Mouse (Mus musculus) heart, embryonic 16.5 days (tissue): Measurements from ENCODE around the gene Dnajc5. TPM values are rescaled to one million over a fixed set of nuclear protein-coding genes. Genes with fewer than 3 reads are reported as not detected.
"Not testable (repeated sequence)": the region's sequence is repeated elsewhere in the genome, so short reads cannot be mapped to it uniquely, and the experiment has no call there.

Source experiments
- ATAC-seq: fragments of 200-750 bp; cut with Nextera tagmentation; replicated peaks from 2 replicates; pipeline ENCODE4 v1.8.0; 2017; ENCODE audit warnings: moderate number of reproducible peaks; ENCODE audit not compliant: insufficient read depth, low FRiP score; ENCODE audit errors: extremely low read depth
- H3K27ac ChIP-seq: fragments of 300-500 bp; sonication (generic); 2 replicates; pipeline ENCODE4 v1.5.1; 2014; ENCODE audit warnings: mild to moderate bottlenecking, low read length, control low read depth, moderate library complexity
- H3K27me3 ChIP-seq: fragments of 300-500 bp; sonication (generic); 2 replicates; pipeline ENCODE4 v1.6.1; 2014; ENCODE audit warnings: low read length, mixed read lengths; ENCODE audit not compliant: control insufficient read depth, insufficient read depth
- H3K36me3 ChIP-seq: fragments of 300-500 bp; sonication (generic); 2 replicates; pipeline ENCODE4 v1.6.1; 2014; ENCODE audit not compliant: control insufficient read depth, insufficient read depth
- H3K4me1 ChIP-seq: fragments of 300-500 bp; sonication (generic); 2 replicates; pipeline ENCODE4 v1.6.1; 2014; ENCODE audit warnings: low read length, mixed read lengths; ENCODE audit not compliant: control insufficient read depth, insufficient read depth
- H3K4me2 ChIP-seq: fragments of 300-500 bp; sonication (generic); 2 replicates; pipeline ENCODE4 v1.6.1; 2014; ENCODE audit warnings: low read depth, mild to moderate bottlenecking, control low read depth, low read length
- H3K4me3 ChIP-seq: fragments of 300-500 bp; sonication (generic); 2 replicates; pipeline ENCODE4 v1.5.1; 2014; ENCODE audit warnings: mild to moderate bottlenecking, control low read depth, low read length
- H3K9ac ChIP-seq: fragments of 300-500 bp; sonication (generic); 2 replicates; pipeline ENCODE4 v1.6.1; 2014; ENCODE audit warnings: low read length, control low read depth
- H3K9me3 ChIP-seq: fragments of 300-500 bp; sonication (generic); replicated peaks from 2 replicates; pipeline ENCODE4 v1.6.1; 2016; ENCODE audit warnings: low read length; ENCODE audit not compliant: control insufficient read depth
- WGBS: fragments of 180-500 bp; shearing (Covaris S2); extraction: QIAGEN DNeasy Blood & Tissue Kit; methylation state at CpG from one replicate; pipeline ENCODE4 v1.1.7; 2014; 5-methylcytosine and 5-hydroxymethylcytosine counted together
- polyA plus RNA-seq: library from polyadenylated mRNA; unstranded; fragments of >200 nt; fragmentation: Nextera tagmentation; extraction: Ambion mirVana; gene quantifications from 2 replicates; pipeline ENCODE4 v1.2.1, GENCODE M21; 2015

The Dnajc5 gene
- polyA plus RNA-seq, 1 experiment from 2014 or later: 77.9 TPM

GRCm38 (mm10) chr2:181487338-181488277, 32.7 kb upstream of the Dnajc5 start:
- WGBS: 28% methylated on average over 5 of the region's 5 CpGs

GRCm38 (mm10) chr2:181491432-181492205, 28.7 kb upstream of the Dnajc5 start:
- Histone ChIP-seq H3K4me3 (no peak overlapping the region), H3K36me3 (no peaks in the 10 kb centered on the region), H3K27ac (no peak overlapping the region), H3K4me2 (no peak overlapping the region), H3K27me3 (no peaks in the 10 kb centered on the region), H3K9ac (no peak overlapping the region), H3K4me1 (peaks cover 9% of the 10 kb centered on the region; the same call in 1 of the 2 replicates), H3K9me3 (no peaks in the 10 kb centered on the region)
- no peak for ATAC-seq
- 30% methylated on average over 7 of the region's 7 CpGs for WGBS

More at GRCm38 (mm10) chr2:181487338-181488277, 32.7 kb upstream of the Dnajc5 start:
- no peak overlapping the region for H3K9ac ChIP-seq
- peak; percentile 70 for ATAC-seq
- H3K4me3 ChIP-seq: no peak overlapping the region
- H3K4me2 ChIP-seq: no peak overlapping the region; the same call in 1 of the 2 replicates
- H3K36me3 ChIP-seq: no peaks in the 10 kb centered on the region
- H3K9me3 ChIP-seq: no peaks in the 10 kb centered on the region
- H3K27me3 ChIP-seq: no peaks in the 10 kb centered on the region
- peaks cover 14% of the 10 kb centered on the region for H3K4me1 ChIP-seq
- H3K27ac ChIP-seq: peak overlapping the region; percentile 76

- Histone ChIP-seq H3K4me2 (no peak overlapping the region), H3K9me3 (no peaks in the 10 kb centered on the region), H3K27me3 (no peaks in the 10 kb centered on the region), H3K4me1 (peaks cover 4% of the 10 kb centered on the region; the same call in 1 of the 2 replicates), H3K4me3 (no peak overlapping the region), H3K27ac (no peak overlapping the region), H3K36me3 (no peaks in the 10 kb centered on the region), H3K9ac (no peak overlapping the region)
- ATAC-seq: no peak
- WGBS: 44% methylated on average over 3 of the region's 3 CpGs
Observed at GRCm38 (mm10) chr2:181492206-181492605, 28.1 kb upstream of the Dnajc5 start.

GRCm38 (mm10) chr2:181493156-181493927, 26.9 kb upstream of the Dnajc5 start, which contains the start of gene Abhd16b:
Abhd16b (plus strand) TSS chr2:181493206.
- Histone ChIP-seq H3K9ac (no peak within 1 kb of the TSS), H3K27me3 (no peaks in the 10 kb centered on the region), H3K4me3 (no peak within 1 kb of the TSS), H3K9me3 (no peaks in the 10 kb centered on the region), H3K36me3 (no peaks in the 10 kb centered on the region), H3K4me1 (peaks cover 11% of the 10 kb centered on the region), H3K27ac (no peak within 1 kb of the TSS), H3K4me2 (no peak within 1 kb of the TSS)
- 81% methylated on average over 31 of the region's 31 CpGs for WGBS
- no peak for ATAC-seq

DNA sequence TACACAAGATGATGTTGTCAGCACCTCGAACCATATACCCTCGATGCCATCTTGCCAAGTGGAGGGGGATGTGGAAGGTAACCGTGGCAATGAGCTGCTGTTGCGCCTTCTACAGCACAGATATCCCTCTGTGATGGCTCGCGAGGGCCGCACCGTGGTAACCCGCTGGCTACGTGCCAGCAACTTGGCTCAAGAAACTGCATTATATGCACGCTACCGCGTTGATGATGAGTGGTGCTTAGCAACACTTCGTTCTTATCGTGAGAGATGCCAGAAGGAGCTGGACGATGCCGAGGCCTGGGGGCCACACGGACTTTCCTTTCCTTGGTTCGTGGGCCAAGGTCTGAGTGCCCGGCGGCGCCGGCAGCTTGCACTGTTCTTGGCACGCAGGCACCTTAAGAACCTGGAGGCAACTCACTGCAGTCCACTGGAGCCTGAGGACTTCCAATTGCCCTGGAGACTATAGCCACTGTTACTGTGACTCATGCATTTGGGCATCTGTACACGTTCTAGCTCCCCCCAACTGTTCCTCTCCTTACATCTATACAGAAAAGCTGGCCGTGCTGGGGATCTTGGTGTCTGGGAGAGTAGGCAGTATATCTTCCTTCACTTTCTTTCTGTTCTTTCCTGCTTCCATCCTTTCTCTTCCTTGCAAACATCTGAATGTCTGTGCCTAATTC, 25.9 kb upstream of the Dnajc5 start:
- H3K9me3 ChIP-seq: no peaks in the 10 kb centered on the region
- H3K36me3 ChIP-seq: no peaks in the 10 kb centered on the region
- H3K4me3 ChIP-seq: no peak overlapping the region
- WGBS: 63% methylated on average over 26 of the region's 26 CpGs
- peaks cover 15% of the 10 kb centered on the region for H3K4me1 ChIP-seq
- no peaks in the 10 kb centered on the region for H3K27me3 ChIP-seq
- no peak overlapping the region for H3K27ac ChIP-seq
- no peak overlapping the region for H3K4me2 ChIP-seq
- no peak overlapping the region for H3K9ac ChIP-seq
- ATAC-seq: no peak

- WGBS: 60% methylated on average over 8 of the region's 8 CpGs
- Histone ChIP-seq H3K4me1 (peaks cover 15% of the 10 kb centered on the region), H3K4me2 (peak overlapping the region; percentile 78; the same call in 1 of the 2 replicates)
- not testable (repeated sequence) for H3K4me3 ChIP-seq, H3K27ac ChIP-seq, ATAC-seq, H3K9me3 ChIP-seq, H3K9ac ChIP-seq, H3K27me3 ChIP-seq, H3K36me3 ChIP-seq
Observed at GRCm38 (mm10) chr2:181495845-181496244, 24.4 kb upstream of the Dnajc5 start.

DNA sequence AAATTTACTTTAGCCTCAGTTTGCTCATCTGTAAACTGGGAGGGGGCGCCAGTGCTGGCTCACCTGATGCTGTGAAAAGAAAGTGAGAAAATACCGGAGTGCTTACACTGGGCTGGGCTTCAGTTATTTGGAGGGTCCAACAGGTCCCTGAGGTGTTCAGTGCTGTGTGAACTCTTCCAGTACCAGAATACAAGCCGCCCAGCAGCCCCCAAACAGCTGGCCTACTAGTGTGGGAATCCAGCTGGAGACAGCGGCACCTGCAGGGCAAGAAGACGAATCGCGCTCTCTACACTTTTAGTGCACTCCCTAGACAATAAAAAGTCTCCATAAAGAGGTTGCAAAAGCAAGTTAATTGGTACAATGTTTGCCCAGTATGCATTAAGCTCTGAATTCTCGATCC, 24.0 kb upstream of the Dnajc5 start:
- WGBS: 14% methylated on average over 8 of the region's 8 CpGs
- peak; percentile 61 for ATAC-seq
- Histone ChIP-seq H3K4me3 (peak overlapping the region; percentile 94), H3K4me2 (peak overlapping the region; percentile 78), H3K27me3 (no peaks in the 10 kb centered on the region), H3K9me3 (no peaks in the 10 kb centered on the region), H3K9ac (peak overlapping the region; percentile 79), H3K4me1 (peaks cover 15% of the 10 kb centered on the region), H3K36me3 (peaks cover 10% of the 10 kb centered on the region), H3K27ac (peak overlapping the region; percentile 91)

DNA sequence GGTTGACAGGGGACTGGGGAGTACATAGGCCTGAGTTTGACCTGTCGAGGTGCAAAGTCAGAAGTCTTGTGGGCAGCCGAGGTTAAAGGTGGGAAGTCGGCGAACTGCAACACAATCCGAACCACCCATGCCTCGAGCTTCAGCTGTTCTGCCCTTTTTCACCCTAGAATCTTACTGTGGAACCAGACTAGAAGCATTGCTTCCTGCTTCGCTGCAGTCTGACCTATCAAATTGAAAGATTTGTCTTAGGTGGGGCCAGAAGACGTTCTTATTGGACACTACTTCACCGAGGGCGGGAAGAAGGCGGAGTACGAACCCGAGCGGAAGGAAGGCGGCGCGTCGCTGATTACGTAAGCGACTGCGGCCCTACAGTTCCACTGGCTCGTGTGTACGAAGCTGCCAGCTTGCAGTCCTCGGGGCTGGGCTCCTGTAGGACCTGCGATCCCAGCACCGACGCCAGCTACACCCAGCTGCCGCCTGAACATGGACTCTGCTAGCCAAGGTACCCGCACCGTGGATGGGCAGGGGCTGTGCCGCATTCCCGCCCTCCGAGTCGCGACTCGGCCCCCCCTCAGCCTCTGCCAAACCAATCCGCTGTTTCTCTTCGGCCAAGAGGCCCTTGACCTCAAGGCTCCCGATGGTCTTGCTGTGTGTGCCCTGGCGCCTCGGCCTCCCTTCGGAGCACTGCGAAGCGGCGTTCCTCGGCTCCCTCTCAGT, 23.3 kb upstream of the Dnajc5 start, which contains the start of gene Tpd52l2:
Gene Tpd52l2 (plus strand): TSS at position 312 of the 717 bp plus-strand sequence.
- Histone ChIP-seq H3K9me3 (no peaks in the 10 kb centered on the region), H3K27ac (peak within 1 kb of the TSS; percentile 95)
- peak; percentile 97 for ATAC-seq

More for the DNA sequence above, 23.3 kb upstream of the Dnajc5 start, which contains the start of gene Tpd52l2:
- peaks cover 15% of the 10 kb centered on the region for H3K4me1 ChIP-seq
- no peaks in the 10 kb centered on the region for H3K27me3 ChIP-seq
- WGBS: under 1% methylated on average over 46 of the region's 46 CpGs
- H3K36me3 ChIP-seq: peaks cover 17% of the 10 kb centered on the region
- peak within 1 kb of the TSS; percentile 97 for H3K4me2 ChIP-seq
- H3K9ac ChIP-seq: peak within 1 kb of the TSS; percentile 95
- peak within 1 kb of the TSS; percentile 94 for H3K4me3 ChIP-seq
